Mouse (Mus musculus) MEL (cell line): ENCODE measurements around the gene Igf2bp3. TPM values are rescaled to one million over a fixed set of nuclear protein-coding genes. Genes with fewer than 3 reads are reported as not detected.

Experiments used
- DNase-seq: peaks from one replicate; pipeline ENCODE4 v3.0.0; 2011; ENCODE audit warnings: low read depth, low spot score
- H3K27ac ChIP-seq: 2 replicates; pipeline ENCODE4 v1.5.1; 2012; ENCODE audit warnings: low read depth, mild to moderate bottlenecking, control low read depth, low read length, moderate library complexity; ENCODE audit not compliant: control insufficient read depth
- H3K27me3 ChIP-seq, 2 experiments: fragments of 150-350 bp in 1 of 2; sonication (generic) in 1 of 2; 2 replicates each; pipeline ENCODE4 v1.6.1; 2012; ENCODE audit warnings: low read length in 2 of 2, mild to moderate bottlenecking in 2 of 2, improper control_type of control experiment in 1 of 2, moderate library complexity in 1 of 2; ENCODE audit not compliant: insufficient read depth in 2 of 2, control insufficient read depth in 1 of 2
- H3K36me3 ChIP-seq, 2 experiments: 2 replicates each; pipeline ENCODE4 v1.6.1; 2012 to 2014; ENCODE audit warnings: low read length in 2 of 2, improper control_type of control experiment in 1 of 2, inconsistent platforms in 1 of 2, mild to moderate bottlenecking in 1 of 2; ENCODE audit not compliant: insufficient read depth in 2 of 2, control insufficient read depth in 1 of 2
- H3K4me1 ChIP-seq, 2 experiments: fragments of 150-350 bp in 1 of 2; sonication (generic) in 1 of 2; 2 replicates each; pipeline ENCODE4 v1.6.1; 2012; ENCODE audit warnings: low read length in 2 of 2, improper control_type of control experiment in 1 of 2, mild to moderate bottlenecking in 1 of 2; ENCODE audit not compliant: insufficient read depth in 2 of 2, control insufficient read depth in 1 of 2
- H3K4me3 ChIP-seq, 2 experiments: fragments of 150-350 bp in 1 of 2; sonication (generic) in 1 of 2; 2 replicates each; pipeline ENCODE4 v1.5.1; 2012; ENCODE audit warnings: low read depth in 2 of 2, low read length in 2 of 2, mild to moderate bottlenecking in 2 of 2, moderate library complexity in 2 of 2, control low read depth in 1 of 2, improper control_type of control experiment in 1 of 2; ENCODE audit not compliant: control insufficient read depth in 1 of 2, insufficient read depth in 1 of 2
- H3K79me2 ChIP-seq: 2 replicates; pipeline ENCODE4 v1.6.1; 2012; ENCODE audit warnings: mild to moderate bottlenecking, low read length, moderate library complexity; ENCODE audit not compliant: control insufficient read depth, poor library complexity, insufficient read depth
- H3K9ac ChIP-seq: 2 replicates; pipeline ENCODE4 v1.6.1; 2012; ENCODE audit warnings: low read depth, mild to moderate bottlenecking, control low read depth, low read length, moderate library complexity; ENCODE audit not compliant: control insufficient read depth, poor library complexity, severe bottlenecking
- H3K9me3 ChIP-seq: fragments of 150-350 bp; sonication (generic); replicated peaks from 2 replicates; pipeline ENCODE4 v1.6.1; 2012; ENCODE audit warnings: mild to moderate bottlenecking, low read length, improper control_type of control experiment, moderate library complexity; ENCODE audit not compliant: insufficient read depth
- BHLHE40 ChIP-seq: IDR thresholded peaks from 2 replicates; pipeline ENCODE4 v1.6.1; 2012; ENCODE audit warnings: low read depth, mild to moderate bottlenecking, inconsistent platforms, low read length, improper control_type of control experiment, borderline replicate concordance
- CHD1 ChIP-seq: IDR thresholded peaks from 2 replicates; pipeline ENCODE4 v1.6.1; 2012; ENCODE audit warnings: low read depth, mild to moderate bottlenecking, inconsistent platforms, low read length, improper control_type of control experiment
- CHD2 ChIP-seq: IDR thresholded peaks from 2 replicates; pipeline ENCODE4 v1.6.1; 2011; ENCODE audit warnings: low read length, improper control_type of control experiment
- CTCF ChIP-seq, 3 experiments: IDR thresholded peaks in 2 of 3; conservative IDR thresholded peaks in 1 of 3; 2 replicates each; pipeline ENCODE4 v1.5.1; 2011 to 2012; ENCODE audit warnings: low read length in 3 of 3, low read depth in 2 of 3, mild to moderate bottlenecking in 2 of 3, improper control_type of control experiment in 1 of 3, inconsistent platforms in 1 of 3, mixed read lengths in 1 of 3, moderate library complexity in 1 of 3; ENCODE audit not compliant: control insufficient read depth in 1 of 3, insufficient read depth in 1 of 3, poor library complexity in 1 of 3, severe bottlenecking in 1 of 3
- ELF1 ChIP-seq: IDR thresholded peaks from 2 replicates; pipeline ENCODE4 v1.6.1; 2014; ENCODE audit warnings: low read depth, mild to moderate bottlenecking, inconsistent platforms, low read length, improper control_type of control experiment, moderate library complexity
- EP300 ChIP-seq, 2 experiments: IDR thresholded peaks; 2 replicates each; pipeline ENCODE4 v1.6.1; 2011; ENCODE audit warnings: improper control_type of control experiment in 2 of 2, low read length in 2 of 2, low read depth in 1 of 2, mild to moderate bottlenecking in 1 of 2
- ETS1 ChIP-seq: IDR thresholded peaks from 2 replicates; pipeline ENCODE4 v1.6.1; 2012; ENCODE audit warnings: low read depth, mild to moderate bottlenecking, inconsistent platforms, low read length, improper control_type of control experiment, moderate library complexity
- GABPA ChIP-seq: IDR thresholded peaks from 2 replicates; pipeline ENCODE4 v1.6.1; 2012; ENCODE audit warnings: low read depth, mild to moderate bottlenecking, inconsistent platforms, low read length, improper control_type of control experiment, moderate library complexity
- GATA1 ChIP-seq: IDR thresholded peaks from 2 replicates; pipeline ENCODE4 v1.6.1; 2011; ENCODE audit warnings: low read depth, low read length, improper control_type of control experiment
- JUND ChIP-seq: IDR thresholded peaks from 2 replicates; pipeline ENCODE4 v1.6.1; 2011; ENCODE audit warnings: low read depth, mild to moderate bottlenecking, improper control_type of control experiment, low read length
- KAT2A ChIP-seq: conservative IDR thresholded peaks from 2 replicates; pipeline ENCODE4 v1.6.1; 2012; ENCODE audit warnings: low read depth, low read length, improper control_type of control experiment, inconsistent platforms
- MAFK ChIP-seq: IDR thresholded peaks from 2 replicates; pipeline ENCODE4 v1.6.1; 2011; ENCODE audit warnings: low read depth, mild to moderate bottlenecking, low read length, improper control_type of control experiment, borderline replicate concordance
- MAX ChIP-seq: IDR thresholded peaks from 2 replicates; pipeline ENCODE4 v1.6.1; 2011; ENCODE audit warnings: low read length, improper control_type of control experiment
- MAZ ChIP-seq: IDR thresholded peaks from 2 replicates; pipeline ENCODE4 v1.6.1; 2012; ENCODE audit warnings: low read depth, mild to moderate bottlenecking, inconsistent platforms, low read length, improper control_type of control experiment
- MEF2A ChIP-seq: IDR thresholded peaks from 2 replicates; pipeline ENCODE4 v1.6.1; 2014; ENCODE audit warnings: low read depth, mild to moderate bottlenecking, inconsistent platforms, low read length, improper control_type of control experiment; ENCODE audit not compliant: poor library complexity, insufficient replicate concordance, severe bottlenecking; ENCODE audit errors: extremely low read depth
- MYB ChIP-seq: IDR thresholded peaks from 2 replicates; pipeline ENCODE4 v1.6.1; 2011; ENCODE audit warnings: mild to moderate bottlenecking, low read depth, low read length, improper control_type of control experiment
- MYC ChIP-seq: IDR thresholded peaks from 2 replicates; pipeline ENCODE4 v1.6.1; 2011; ENCODE audit warnings: low read depth, mild to moderate bottlenecking, low read length, improper control_type of control experiment, moderate library complexity
- NELFE ChIP-seq: IDR thresholded peaks from 2 replicates; pipeline ENCODE4 v1.6.1; 2011; ENCODE audit warnings: low read depth, low read length, improper control_type of control experiment
- NRF1 ChIP-seq: IDR thresholded peaks from 2 replicates; pipeline ENCODE4 v1.6.1; 2014; ENCODE audit warnings: low read depth, mild to moderate bottlenecking, inconsistent platforms, low read length, improper control_type of control experiment, moderate library complexity; ENCODE audit not compliant: poor library complexity, insufficient read depth, severe bottlenecking
- POLR2AphosphoS2 ChIP-seq: IDR thresholded peaks from 2 replicates; pipeline ENCODE4 v1.6.1; 2011; ENCODE audit warnings: low read length, improper control_type of control experiment
- SIN3A ChIP-seq: IDR thresholded peaks from 2 replicates; pipeline ENCODE4 v1.6.1; 2012; ENCODE audit warnings: low read length, improper control_type of control experiment, inconsistent platforms
- TAL1 ChIP-seq: IDR thresholded peaks from 2 replicates; pipeline ENCODE4 v1.6.1; 2012; ENCODE audit warnings: mild to moderate bottlenecking, inconsistent platforms, low read length, moderate library complexity, mixed read lengths
- TCF12 ChIP-seq: IDR thresholded peaks from 2 replicates; pipeline ENCODE4 v1.6.1; 2014; ENCODE audit warnings: low read depth, mild to moderate bottlenecking, inconsistent platforms, low read length, improper control_type of control experiment, moderate library complexity
- UBTF ChIP-seq: IDR thresholded peaks from 2 replicates; pipeline ENCODE4 v1.6.1; 2012; ENCODE audit warnings: low read depth, mild to moderate bottlenecking, inconsistent platforms, low read length, improper control_type of control experiment, moderate library complexity, borderline replicate concordance; ENCODE audit not compliant: insufficient read depth
- ZC3H11A ChIP-seq: IDR thresholded peaks from 2 replicates; pipeline ENCODE4 v1.6.1; 2012; ENCODE audit warnings: low read depth, mild to moderate bottlenecking, inconsistent platforms, low read length, improper control_type of control experiment
- ZMIZ1 ChIP-seq: IDR thresholded peaks from 2 replicates; pipeline ENCODE4 v1.6.1; 2012; ENCODE audit warnings: low read depth, mild to moderate bottlenecking, inconsistent platforms, low read length, improper control_type of control experiment, moderate library complexity
- polyA plus RNA-seq, 2 experiments: library from polyadenylated mRNA; stranded (reverse) in 1 of 2; unstranded in 1 of 2; fragments of >175 nt in 1 of 2; fragments of >200 nt in 1 of 2; gene quantifications; 2 replicates each; pipeline versions ENCODE4 v1.2.1 to v1.2.4; 2012; ENCODE audit warnings: low replicate concordance in 2 of 2, low read depth in 1 of 2; ENCODE audit not compliant: insufficient read length in 2 of 2, insufficient read depth in 1 of 2, missing spikeins in 1 of 2
- total RNA-seq: library from RNA; depleted of rRNA; stranded (reverse); fragments of 300-350 nt; gene quantifications from 2 replicates; pipeline ENCODE4 v1.2.3, GENCODE M21; 2012

Gene Igf2bp3
- total and polyA plus RNA-seq, 3 experiments, result 0.12 to 0.29 TPM; not detected in 1

GRCm38 (mm10) chr6:49056009-49056408 is 158.7 kb downstream of the Igf2bp3 start:
- H3K9ac ChIP-seq, result no peak overlapping the region
- TF ChIP-seq CHD2 (no peak), ZMIZ1 (no peak), EP300 (IDR thresholded peaks at IDR 0.05; ENCODE audit: low read depth in 1 of 2, low read length in 2 of 2) (no peak), KAT2A (no peak), MYC (no peak), POLR2AphosphoS2 (no peak), ELF1 (no peak), JUND (no peak), TAL1 (no peak), BHLHE40 (no peak), CHD1 (no peak), TCF12 (no peak), CTCF (IDR thresholded peaks at IDR 0.05 in 2 of 3, conservative IDR thresholded peaks at IDR 0.05 in 1 of 3; ENCODE audit: control insufficient read depth in 1 of 3, insufficient read depth in 1 of 3, low read depth in 2 of 3, low read length in 3 of 3, poor library complexity in 1 of 3, severe bottlenecking in 1 of 3) (no peak)
- H3K27ac ChIP-seq, result no peak overlapping the region
- H3K79me2 ChIP-seq, result no peaks in the 10 kb centered on the region
- H3K27me3 ChIP-seq, result no peaks in the 10 kb centered on the region; a peak in 3 of 4 replicates
- H3K4me1 ChIP-seq, result no peaks in the 10 kb centered on the region
- H3K4me3 ChIP-seq, result no peak overlapping the region
- H3K9me3 ChIP-seq, result no peaks in the 10 kb centered on the region
- no peak for DNase-seq
- no peaks in the 10 kb centered on the region for H3K36me3 ChIP-seq

- Histone ChIP-seq H3K27me3 (no peaks in the 10 kb centered on the region; a peak in 3 of 4 replicates), H3K4me1 (no peaks in the 10 kb centered on the region), H3K4me3 (no peak overlapping the region), H3K27ac (no peak overlapping the region), H3K79me2 (no peaks in the 10 kb centered on the region), H3K36me3 (no peaks in the 10 kb centered on the region), H3K9me3 (no peaks in the 10 kb centered on the region), H3K9ac (no peak overlapping the region)
- DNase-seq, result no peak
- no peak for TF ChIP-seq ZC3H11A
- no peak for TF ChIP-seq NRF1
- no peak for TF ChIP-seq CHD2
- no peak for TF ChIP-seq SIN3A
- TF ChIP-seq CTCF (IDR thresholded peaks at IDR 0.05 in 2 of 3, conservative IDR thresholded peaks at IDR 0.05 in 1 of 3; ENCODE audit: control insufficient read depth in 1 of 3, insufficient read depth in 1 of 3, low read depth in 2 of 3, low read length in 3 of 3, poor library complexity in 1 of 3, severe bottlenecking in 1 of 3), result no peak
- TF ChIP-seq MAZ, result no peak
- no peak for TF ChIP-seq POLR2AphosphoS2
- no peak for TF ChIP-seq GATA1
- no peak for TF ChIP-seq UBTF
- no peak for TF ChIP-seq MAX
- no peak for TF ChIP-seq NELFE
- TF ChIP-seq GABPA, result no peak
- no peak for TF ChIP-seq MYB
- TF ChIP-seq ZMIZ1, result no peak
- TF ChIP-seq ELF1, result no peak
- no peak for TF ChIP-seq MYC
- TF ChIP-seq MEF2A, result no peak
- no peak for TF ChIP-seq TCF12
- TF ChIP-seq ETS1, result no peak
- no peak for TF ChIP-seq MAFK
Observed at GRCm38 (mm10) chr6:49055256-49055733, 159.5 kb downstream of the Igf2bp3 start.
